ENCODE assay signal across 8 mouse cellular contexts in genomic region chrX:74328725-74329161, GRCm38 (mm10). TPM values are rescaled to one million over a fixed set of nuclear protein-coding genes. Genes with fewer than 3 reads are reported as not detected.
A peak's percentile ranks its signal among the peaks of the same experiment; 100 is the strongest.
DNase-seq lines count a peak whose midpoint lies in the region; ATAC-seq and TF ChIP-seq lines count a peak whose summit lies in the region.

Gene Plxna3 (plus strand): TSS chrX:74329066.

- H3K9me3 ChIP-seq in MEL (replicated peaks; ENCODE audit: insufficient read depth, low read length), result no peaks in the 10 kb centered on the region
- H3K9me3 ChIP-seq in forebrain, embryonic 16.5 days (ENCODE audit: control insufficient read depth, low read length), result no peaks in the 10 kb centered on the region
- H3K9me3 ChIP-seq in lung, embryonic 15.5 days, result no peaks in the 10 kb centered on the region

- H3K4me1 ChIP-seq in MEL (ENCODE audit: control insufficient read depth in 1 of 2, insufficient read depth in 2 of 2, low read length in 2 of 2), result peaks cover 5 to 13% of the 10 kb centered on the region in 2 experiments; a peak in 3 of 4 replicates
- H3K4me1 ChIP-seq in forebrain, embryonic 16.5 days (replicated peaks; ENCODE audit: control insufficient read depth, insufficient read depth, low read length), result peaks cover 32% of the 10 kb centered on the region
- H3K4me1 ChIP-seq in lung, embryonic 15.5 days, result 0 out of 2 replicates have a peak, but pooled peaks cover 6% of the 10 kb centered on the region

- H3K27ac ChIP-seq in MEL (ENCODE audit: control insufficient read depth, low read depth, low read length), result peak within 1 kb of the TSS; percentile 68
- H3K27ac ChIP-seq in forebrain, embryonic 16.5 days (ENCODE audit: low read length), result peak within 1 kb of the TSS; percentile 92
- H3K27ac ChIP-seq in layer of hippocampus, adult 2 months, result peak within 1 kb of the TSS; percentile 89
- H3K27ac ChIP-seq in lung, embryonic 15.5 days, result peak within 1 kb of the TSS; percentile 78

- WGBS in forebrain, embryonic 16.5 days, result 22% methylated on average over 20 of the region's 30 CpGs
- WGBS in lung, embryonic 15.5 days, result 18% methylated on average over 25 of the region's 30 CpGs

- no peaks in the 10 kb centered on the region for H3K27me3 ChIP-seq in MEL (ENCODE audit: control insufficient read depth in 1 of 2, insufficient read depth in 2 of 2, low read length in 2 of 2)
- H3K27me3 ChIP-seq in forebrain, embryonic 16.5 days (replicated peaks; ENCODE audit: control insufficient read depth, insufficient read depth, low read length), result no peaks in the 10 kb centered on the region
- no peaks in the 10 kb centered on the region for H3K27me3 ChIP-seq in lung, embryonic 15.5 days

- intact Hi-C loops in heart, postnatal 25 days (cut with DNase I), result no loop called here

- H3K4me3 ChIP-seq in MEL (ENCODE audit: control insufficient read depth in 1 of 2, insufficient read depth in 1 of 2, low read depth in 2 of 2, low read length in 2 of 2), result peak within 1 kb of the TSS; percentile 61 to 70
- peak within 1 kb of the TSS; percentile 48 for H3K4me3 ChIP-seq in forebrain, embryonic 16.5 days (replicated peaks; ENCODE audit: low read length)
- peak within 1 kb of the TSS; percentile 59 for H3K4me3 ChIP-seq in layer of hippocampus, adult 2 months
- peak within 1 kb of the TSS; percentile 49 for H3K4me3 ChIP-seq in lung, embryonic 15.5 days

- peaks cover 7% of the 10 kb centered on the region for H3K79me2 ChIP-seq in MEL (ENCODE audit: control insufficient read depth, insufficient read depth, low read length, poor library complexity)

- TF ChIP-seq CTCF in MEL (IDR thresholded peaks at IDR 0.05 in 2 of 3, conservative IDR thresholded peaks at IDR 0.05 in 1 of 3; ENCODE audit: control insufficient read depth in 1 of 3, insufficient read depth in 1 of 3, low read depth in 2 of 3, low read length in 3 of 3, poor library complexity in 1 of 3, severe bottlenecking in 1 of 3), result no peak
- no peak for TF ChIP-seq CTCF in layer of hippocampus, adult 2 months (conservative IDR thresholded peaks at IDR 0.05)

- peak; percentile 79 for DNase-seq in MEL (ENCODE audit: low read depth, low spot score)
- peak; percentile 71 for DNase-seq in cerebellum, adult 11-12 months
- peak; percentile 49 for DNase-seq in heart, postnatal 25 days (ENCODE audit: low spot score)
- peak; percentile 14 to 25 for DNase-seq in layer of hippocampus, adult 2 months (ENCODE audit: low spot score in 2 of 2)
- DNase-seq in ovary, adult 18-20 months (ENCODE audit: low spot score), result peak; percentile 59
- DNase-seq in thymus, postnatal 0 days (ENCODE audit: low spot score), result peak; percentile 53

- H3K36me3 ChIP-seq in MEL (ENCODE audit: control insufficient read depth in 1 of 2, insufficient read depth in 2 of 2, low read length in 2 of 2), result peaks cover 0 to 12% of the 10 kb centered on the region in 2 experiments; a peak in 2 of 4 replicates
- no peaks in the 10 kb centered on the region for H3K36me3 ChIP-seq in forebrain, embryonic 16.5 days (ENCODE audit: control insufficient read depth, insufficient read depth)
- H3K36me3 ChIP-seq in lung, embryonic 15.5 days, result no peaks in the 10 kb centered on the region

- peak within 1 kb of the TSS; percentile 77 for H3K9ac ChIP-seq in MEL (ENCODE audit: control insufficient read depth, low read depth, low read length, poor library complexity, severe bottlenecking)
- peak within 1 kb of the TSS; percentile 72 for H3K9ac ChIP-seq in forebrain, embryonic 16.5 days (replicated peaks; ENCODE audit: low read depth, low read length)
- peak within 1 kb of the TSS; percentile 56 for H3K9ac ChIP-seq in lung, embryonic 15.5 days

- ATAC-seq in forebrain, embryonic 16.5 days, result peak; percentile 91
- peak; percentile 95 for ATAC-seq in lung, embryonic 15.5 days (ENCODE audit: borderline replicate concordance, extremely low read depth, low FRiP score, low TSS enrichment)

- no peak; a peak in 1 of 4 replicates for TF ChIP-seq EP300 in MEL (IDR thresholded peaks at IDR 0.05; ENCODE audit: low read depth in 1 of 2, low read length in 2 of 2)

- TF ChIP-seq POLR2A in MEL (IDR thresholded peaks at IDR 0.05; ENCODE audit: control insufficient read depth in 1 of 2, insufficient read depth in 1 of 2, low read depth in 1 of 2, low read length in 2 of 2, poor library complexity in 1 of 2), result peak; percentile 35 to 62; a peak in 1 of 4 replicates

- TF ChIP-seq RAD21 in MEL (IDR thresholded peaks at IDR 0.05; ENCODE audit: low read depth, low read length), result no peak

- peak within 1 kb of the TSS; percentile 71 for H3K4me2 ChIP-seq in forebrain, embryonic 16.5 days (ENCODE audit: low read length)
- H3K4me2 ChIP-seq in lung, embryonic 15.5 days, result peak within 1 kb of the TSS; percentile 66

TF ChIP-seq in MEL, 35 proteins besides CTCF, POLR2A, EP300 and RAD21:
- no peak for TF ChIP-seq POLR2AphosphoS5 (IDR thresholded peaks at IDR 0.05; ENCODE audit: borderline replicate concordance, low read depth, low read length)
- TF ChIP-seq ELF1 (IDR thresholded peaks at IDR 0.05; ENCODE audit: low read depth, low read length), result no peak
- TF ChIP-seq ZMIZ1 (IDR thresholded peaks at IDR 0.05; ENCODE audit: low read depth, low read length), result no peak
- peak; percentile 35; the same call in 1 of the 2 replicates for TF ChIP-seq SIN3A (IDR thresholded peaks at IDR 0.05; ENCODE audit: low read length)
- TF ChIP-seq MXI1 (IDR thresholded peaks at IDR 0.05; ENCODE audit: low read depth, low read length), result peak; percentile 40; the same call in 1 of the 2 replicates
- TF ChIP-seq CHD1 (IDR thresholded peaks at IDR 0.05; ENCODE audit: low read depth, low read length), result peak; percentile 98
- 0 out of 2 replicates have a peak, but pooled peaks have one; percentile 19 for TF ChIP-seq HCFC1 (IDR thresholded peaks at IDR 0.05; ENCODE audit: low read depth, low read length)
- peak; percentile 41; the same call in 1 of the 2 replicates for TF ChIP-seq NELFE (IDR thresholded peaks at IDR 0.05; ENCODE audit: low read depth, low read length)
- peak; percentile 86 for TF ChIP-seq TBP (IDR thresholded peaks at IDR 0.05; ENCODE audit: low read depth, low read length)
- no peak for TF ChIP-seq SMC3 (IDR thresholded peaks at IDR 0.05; ENCODE audit: low read depth, low read length)
- no peak for TF ChIP-seq GABPA (IDR thresholded peaks at IDR 0.05; ENCODE audit: low read depth, low read length)
- peak; percentile 29; the same call in 1 of the 2 replicates for TF ChIP-seq TCF12 (IDR thresholded peaks at IDR 0.05; ENCODE audit: low read depth, low read length)

RNA-seq across cellular contexts. Expression of gene Plxna3, which starts in this region (rescaled TPM):
- total RNA-seq in MEL (2012; rRNA removed), result 7.3 and 8.3 TPM in 2 replicates
- polyA plus RNA-seq in MEL (2012; ENCODE audit: insufficient read depth in 1 of 2, insufficient read length in 2 of 2, low read depth in 1 of 2, low replicate concordance in 2 of 2, missing spikeins in 1 of 2), result 10 to 100 TPM in 1 of 2 experiments, not detected in 1; 13.7 TPM
- 66.5 and 87.4 TPM in 2 replicates for polyA plus RNA-seq in forebrain, embryonic 16.5 days (2015; fragmentation: Nextera tagmentation; extraction: Ambion mirVana)
- total RNA-seq in heart, postnatal 25 days (2021), result 1 to 10 TPM in 1 of 2 experiments, under 1 TPM in 1; 0.81 to 1.1 TPM
- 10 to 100 TPM; 31.5 to 32.0 TPM for total RNA-seq in layer of hippocampus, adult 2 months (2021)
- polyA plus RNA-seq in lung, embryonic 15.5 days (2015; fragmentation: Nextera tagmentation; extraction: Ambion mirVana), result 8.8 and 9.8 TPM in 2 replicates
- polyA plus RNA-seq in thymus, postnatal 0 days (2015; fragmentation: Nextera tagmentation; extraction: Ambion mirVana), result 0.83 and 0.96 TPM in 2 replicates

Comparison
In these comparisons a context has a peak if more than half of its experiments do, and no peak if none do; other contexts are left out.
1. Peak in every context shown above with its lines: DNase-seq, ATAC-seq, H3K4me3 ChIP-seq and H3K27ac ChIP-seq.
2. Peak in DNase-seq in thymus, postnatal 0 days; RNA of the gene not detected or under 1 TPM.
3. DNase-seq: peak in every context shown above with its lines; median percentile 79 in MEL; 71 in cerebellum, adult 11-12 months; 59 in ovary, adult 18-20 months; 53 in thymus, postnatal 0 days; 49 in heart, postnatal 25 days; 20 in layer of hippocampus, adult 2 months.